Mouse (Mus musculus) frontal cortex, adult 2 months (tissue): ENCODE data around the gene Pced1b. TPM values are rescaled to one million over a fixed set of nuclear protein-coding genes. Genes with fewer than 3 reads are reported as not detected.
"Not testable (repeated sequence)": the region's sequence is repeated elsewhere in the genome, so short reads cannot be mapped to it uniquely, and the experiment has no call there.

Source experiments
- DNase-seq, 2 experiments: peaks; one replicate each; pipeline ENCODE4 v3.0.0; 2022; ENCODE audit warnings: low spot score in 1 of 2; ENCODE audit errors: extremely low spot score in 1 of 2
- polyA plus RNA-seq: library from polyadenylated mRNA; depleted of rRNA; stranded (reverse); fragments of >200 nt; gene quantifications from 2 replicates; pipeline ENCODE4 v1.2.3, GENCODE M21; 2012

Pced1b gene
- polyA plus RNA-seq, 1 experiment, result 14.4 TPM

DNA sequence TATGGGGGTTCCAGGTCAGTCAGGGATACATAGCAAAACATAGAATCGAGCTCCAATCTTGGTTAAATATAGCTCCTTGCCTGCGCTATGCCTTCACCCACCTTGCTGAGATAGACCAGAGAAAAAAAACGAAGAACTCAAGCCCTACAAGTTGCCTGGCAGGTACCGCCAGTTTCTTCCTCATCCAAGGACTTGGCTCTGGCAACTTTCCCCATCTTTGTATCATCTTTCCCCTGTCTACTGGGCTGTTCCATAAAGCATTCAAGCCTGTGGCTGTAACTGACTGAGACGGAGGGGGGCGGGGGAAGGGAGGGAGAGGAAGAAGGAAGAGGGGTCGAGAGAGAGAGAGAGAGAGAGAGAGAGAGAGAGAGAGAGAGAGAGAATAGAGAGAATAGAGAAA lies 121.7 kb downstream of the Pced1b start:
- DNase-seq, result no peak

DNA sequence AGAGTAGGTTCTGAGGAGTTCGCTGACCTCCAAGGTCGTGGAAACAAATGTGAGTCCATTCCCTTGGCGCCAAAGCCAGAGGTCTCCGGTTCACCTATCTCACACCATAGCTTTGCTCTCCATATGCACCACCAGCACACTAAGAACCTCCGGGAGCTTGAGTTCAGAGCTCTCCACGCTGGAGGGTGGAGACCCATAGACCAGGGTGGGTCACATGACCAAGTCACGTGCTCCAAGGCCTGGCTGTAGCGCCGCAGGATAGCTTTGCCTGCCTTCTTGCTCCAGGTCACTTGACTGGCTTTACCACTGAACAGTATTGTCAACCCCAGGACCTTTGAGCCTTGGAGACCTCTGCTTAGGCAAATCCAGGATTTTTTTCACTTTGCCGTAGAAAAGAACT lies 122.2 kb downstream of the Pced1b start:
- DNase-seq, result no peak

DNA sequence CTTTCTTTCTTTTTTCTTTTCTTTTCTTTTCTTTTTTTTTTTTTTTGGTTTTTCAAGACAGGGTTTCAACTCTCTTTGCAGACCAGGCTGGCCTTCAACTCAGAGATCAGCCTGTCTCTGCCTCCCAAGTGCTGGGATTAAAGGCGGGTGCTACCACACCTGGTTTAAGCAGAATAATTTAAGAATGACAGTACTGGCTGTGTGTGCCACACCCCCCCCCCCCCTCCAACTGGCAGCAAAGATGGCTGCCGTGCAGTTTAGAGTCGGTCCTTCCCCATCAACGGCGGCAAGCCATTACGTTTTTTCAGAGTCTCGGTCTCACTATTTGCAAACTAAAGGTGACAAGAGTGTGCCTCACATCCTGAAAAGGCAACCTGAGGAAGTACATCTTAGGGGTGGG lies 124.0 kb downstream of the Pced1b start:
- no peak for DNase-seq

DNA sequence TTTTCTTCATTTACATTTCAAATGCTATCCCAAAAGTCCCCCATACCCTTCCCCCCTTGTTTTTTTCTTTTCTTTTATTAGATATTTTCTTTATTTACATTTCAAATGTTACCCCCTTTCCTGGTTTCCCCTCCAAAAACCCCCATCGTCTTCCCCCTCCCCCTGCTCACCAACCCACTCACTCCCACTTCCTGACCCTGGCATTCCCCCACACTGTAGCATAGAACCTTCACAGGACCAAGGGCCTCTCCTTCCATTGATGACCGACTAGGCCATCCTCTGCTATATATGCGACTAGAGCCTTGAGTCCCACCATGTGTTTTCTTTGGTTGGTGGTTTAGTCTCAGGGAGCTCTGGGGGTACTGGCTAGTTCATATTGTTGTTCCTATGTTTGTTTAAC lies 125.1 kb downstream of the Pced1b start:
- not testable (repeated sequence) for DNase-seq

DNA sequence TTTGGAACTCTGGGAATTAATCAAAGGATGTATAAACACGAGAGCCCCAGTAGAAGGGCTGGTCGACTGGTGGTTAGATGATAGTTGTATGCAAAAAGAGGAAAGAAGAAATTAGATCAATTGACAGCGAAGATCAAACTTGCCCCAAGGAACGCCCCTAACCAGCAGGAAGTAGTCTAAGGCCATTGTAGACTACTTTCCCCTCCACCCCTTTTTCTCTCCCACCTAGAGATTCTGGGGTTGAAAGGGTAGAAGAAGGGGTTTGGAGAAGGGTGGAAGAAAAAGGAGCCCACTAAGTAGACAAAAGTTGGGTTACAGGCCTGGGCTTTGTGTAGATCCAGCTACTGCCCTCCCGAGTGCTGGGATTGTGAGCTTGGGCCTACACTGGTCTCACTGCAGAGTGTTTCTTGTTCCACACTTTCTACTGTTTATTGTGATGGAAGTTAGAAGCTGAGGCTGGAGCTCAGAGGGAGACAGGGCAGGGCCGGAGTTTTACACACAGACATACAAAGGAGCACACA lies 125.8 kb downstream of the Pced1b start:
- DNase-seq, result no peak

DNA sequence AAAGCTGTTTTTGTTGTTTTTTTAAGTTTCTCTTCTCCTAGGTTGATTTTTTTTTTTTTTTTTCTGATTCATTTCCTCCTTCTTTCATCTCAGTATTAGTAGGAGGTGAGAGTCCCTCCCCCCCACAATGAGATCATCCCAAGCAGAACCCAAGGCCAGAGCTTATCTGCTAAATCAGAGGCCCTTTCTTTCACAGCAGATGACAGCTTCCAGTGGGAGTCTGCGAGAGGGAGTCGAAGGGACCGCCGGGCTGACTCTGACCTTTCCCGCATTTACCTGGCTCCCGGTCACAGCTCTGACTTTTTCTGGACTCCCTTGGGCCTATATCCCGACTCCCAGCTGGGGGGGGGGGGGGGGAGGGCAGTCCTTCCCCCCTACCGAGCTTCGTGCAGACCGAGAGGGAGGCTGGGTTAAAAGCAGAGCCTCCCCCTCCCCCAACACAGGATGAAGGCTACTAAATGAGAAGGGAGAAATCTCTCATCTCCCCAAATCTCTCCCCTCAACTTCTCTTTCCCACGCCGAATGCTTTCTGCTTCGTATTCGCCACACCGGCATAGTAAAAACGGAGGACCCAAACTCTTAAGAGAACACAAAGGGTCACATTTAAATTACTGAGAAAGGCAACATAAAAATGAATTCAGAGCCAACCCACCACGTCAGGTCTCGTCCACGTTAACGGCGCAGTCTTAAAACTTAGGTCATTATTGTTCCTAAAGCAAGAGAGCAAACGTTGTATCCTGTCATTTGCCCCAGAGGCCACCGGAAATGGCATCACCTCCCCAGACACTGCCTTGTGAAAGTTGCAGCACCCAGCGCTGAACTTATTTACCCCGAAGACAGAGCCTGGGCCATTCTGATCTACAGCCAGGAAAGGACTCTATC lies 126.5 kb downstream of the Pced1b start:
- peak in 1 of 2 experiments; percentile 10 for DNase-seq

DNA sequence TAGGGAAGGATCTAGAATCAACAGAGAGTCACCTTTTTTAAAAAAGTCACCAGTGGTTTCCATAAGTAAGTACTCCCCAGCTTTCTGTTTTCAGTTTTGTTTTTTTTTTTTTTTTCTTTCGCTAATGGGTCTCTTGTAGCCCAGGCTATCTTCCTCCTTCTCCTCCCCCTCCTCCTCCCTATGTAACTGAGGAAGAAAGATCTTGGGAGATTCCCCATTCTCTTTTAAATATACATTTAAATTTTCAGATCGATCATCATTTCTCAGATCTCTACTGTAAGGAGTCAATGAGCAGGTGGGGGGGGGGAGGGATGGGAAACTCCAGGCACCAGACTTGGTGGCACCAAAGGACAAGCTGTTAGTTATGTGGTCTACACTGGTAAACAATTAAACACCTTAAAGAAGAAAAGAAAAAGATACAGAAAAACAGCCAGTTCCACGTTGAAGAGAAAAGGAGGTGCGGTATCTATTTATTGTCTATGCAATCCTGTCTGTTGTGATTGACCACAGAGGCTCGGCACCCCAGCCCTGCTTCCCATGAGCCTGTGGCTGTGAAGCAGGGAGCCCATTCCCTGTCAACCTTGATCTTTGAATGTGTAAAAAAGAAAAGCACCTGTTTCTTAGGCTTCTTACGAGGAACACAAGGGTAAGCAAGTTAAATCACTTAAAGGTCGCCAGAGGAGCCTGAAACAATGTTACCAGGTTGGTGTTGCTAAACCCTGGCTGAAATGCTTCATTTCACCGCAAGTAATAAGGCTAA lies 127.4 kb downstream of the Pced1b start:
- no peak for DNase-seq

DNA sequence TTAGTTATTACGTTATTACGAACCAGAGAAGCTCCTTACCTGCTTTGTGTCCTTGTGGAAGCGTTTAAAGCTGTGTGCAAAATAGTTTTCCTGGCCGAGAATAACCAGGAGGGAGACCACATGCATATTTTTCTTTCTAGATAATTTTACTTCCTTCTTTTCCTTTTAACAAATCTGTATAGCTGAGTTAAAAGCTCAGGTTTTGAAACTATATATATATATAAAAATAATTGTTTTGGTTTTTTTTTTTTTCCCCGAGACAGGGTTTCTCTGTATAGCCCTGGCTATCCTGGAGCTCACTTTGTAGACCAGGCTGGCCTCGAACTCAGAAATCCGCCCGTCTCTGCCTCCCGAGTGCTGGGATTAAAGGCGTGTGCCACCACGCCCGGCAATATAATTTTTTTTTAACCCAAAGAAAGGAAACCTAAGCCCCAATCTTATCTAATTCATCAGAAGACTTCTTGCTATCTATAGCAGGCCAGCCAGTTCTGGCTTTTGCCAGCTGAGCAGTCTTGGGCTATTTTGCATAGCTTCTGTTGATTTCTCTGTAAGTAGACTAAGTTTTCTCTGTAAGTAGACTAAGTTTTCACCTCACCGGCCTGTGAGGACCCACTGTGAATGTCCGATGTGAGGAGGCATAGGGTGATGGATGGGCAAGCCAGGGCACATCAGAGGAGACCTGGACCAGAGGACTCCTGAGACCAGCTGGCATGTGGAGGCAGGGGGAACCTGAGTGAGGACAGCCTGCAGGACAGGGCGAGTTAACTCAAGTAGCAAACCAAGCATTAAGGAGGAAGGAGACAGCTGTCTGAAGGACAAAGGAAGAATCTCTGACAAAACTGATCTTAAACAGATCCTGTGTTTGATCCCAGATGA lies 128.2 kb downstream of the Pced1b start:
- DNase-seq, result no peak

DNA sequence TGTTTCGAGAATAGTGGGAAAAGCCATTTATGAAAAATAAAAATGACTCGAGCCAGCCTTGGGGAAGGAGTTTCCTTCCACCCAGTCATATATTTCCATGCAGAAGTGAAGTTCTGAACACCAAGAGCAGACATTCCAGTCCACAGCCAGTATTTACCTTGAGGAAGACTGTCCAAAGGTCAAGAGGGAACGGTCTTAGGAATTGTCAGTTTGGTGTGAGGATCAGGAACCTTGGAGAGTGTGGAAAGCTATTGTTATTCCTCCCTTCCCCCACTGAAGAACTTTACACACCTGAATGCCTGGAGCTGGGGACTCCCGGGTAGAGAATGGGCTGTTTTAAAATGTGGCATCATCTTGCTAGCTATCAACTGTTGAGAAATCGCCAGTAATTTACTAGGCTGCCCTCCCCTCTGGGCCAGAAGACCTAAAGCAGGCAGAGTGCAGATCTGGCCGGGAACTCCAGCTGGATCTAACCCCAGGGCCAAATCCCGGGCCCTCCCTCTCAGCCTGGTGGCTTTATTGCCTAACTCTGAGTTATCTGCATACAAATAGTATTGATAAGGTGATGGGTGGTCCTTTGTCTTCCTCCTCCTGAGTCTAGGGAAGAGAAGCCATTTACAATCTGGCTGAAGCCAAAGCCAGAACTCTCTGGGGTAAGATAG lies 129.3 kb downstream of the Pced1b start:
- DNase-seq, result no peak

DNA sequence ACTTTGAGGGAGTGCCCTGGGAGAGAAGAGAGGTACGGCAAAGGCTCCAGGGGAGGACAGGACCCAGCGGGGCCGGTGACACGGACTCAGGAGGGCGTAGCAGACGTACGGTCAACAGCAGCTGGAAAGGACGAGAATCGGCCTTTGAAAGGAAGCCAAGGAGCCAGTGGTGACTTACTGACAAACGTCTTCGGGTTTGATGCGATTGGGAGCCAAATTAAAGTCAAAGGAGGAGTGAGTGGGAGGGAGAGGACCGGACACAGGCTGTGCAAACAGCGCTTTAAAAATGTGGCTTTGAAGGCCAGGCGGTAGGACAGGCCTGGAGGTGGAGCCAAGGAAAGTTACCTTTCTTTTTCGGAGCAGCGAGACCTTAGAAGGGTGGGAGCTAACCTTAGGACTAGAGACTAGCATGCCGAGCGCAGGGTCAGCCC lies 129.9 kb downstream of the Pced1b start:
- no peak for DNase-seq

DNA sequence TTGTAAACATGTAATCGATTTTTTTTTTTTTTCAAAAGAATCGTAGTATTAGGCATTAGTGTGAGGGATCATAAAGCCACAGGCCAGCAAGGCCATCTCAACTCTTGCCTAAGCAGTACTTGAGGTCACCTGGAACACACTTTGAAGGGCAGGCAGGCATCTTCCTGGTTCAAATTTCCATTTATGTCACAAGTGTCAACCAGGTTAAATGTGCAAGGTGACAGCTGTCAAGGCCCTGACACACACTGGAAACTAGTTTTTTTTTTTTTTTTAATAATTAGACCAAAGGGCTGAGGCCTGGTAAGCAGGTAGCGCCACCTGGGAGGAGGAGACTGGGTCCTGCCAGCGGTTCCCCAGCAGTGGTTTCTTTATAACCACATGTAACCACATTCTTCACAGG lies 131.2 kb downstream of the Pced1b start:
- no peak for DNase-seq

DNA sequence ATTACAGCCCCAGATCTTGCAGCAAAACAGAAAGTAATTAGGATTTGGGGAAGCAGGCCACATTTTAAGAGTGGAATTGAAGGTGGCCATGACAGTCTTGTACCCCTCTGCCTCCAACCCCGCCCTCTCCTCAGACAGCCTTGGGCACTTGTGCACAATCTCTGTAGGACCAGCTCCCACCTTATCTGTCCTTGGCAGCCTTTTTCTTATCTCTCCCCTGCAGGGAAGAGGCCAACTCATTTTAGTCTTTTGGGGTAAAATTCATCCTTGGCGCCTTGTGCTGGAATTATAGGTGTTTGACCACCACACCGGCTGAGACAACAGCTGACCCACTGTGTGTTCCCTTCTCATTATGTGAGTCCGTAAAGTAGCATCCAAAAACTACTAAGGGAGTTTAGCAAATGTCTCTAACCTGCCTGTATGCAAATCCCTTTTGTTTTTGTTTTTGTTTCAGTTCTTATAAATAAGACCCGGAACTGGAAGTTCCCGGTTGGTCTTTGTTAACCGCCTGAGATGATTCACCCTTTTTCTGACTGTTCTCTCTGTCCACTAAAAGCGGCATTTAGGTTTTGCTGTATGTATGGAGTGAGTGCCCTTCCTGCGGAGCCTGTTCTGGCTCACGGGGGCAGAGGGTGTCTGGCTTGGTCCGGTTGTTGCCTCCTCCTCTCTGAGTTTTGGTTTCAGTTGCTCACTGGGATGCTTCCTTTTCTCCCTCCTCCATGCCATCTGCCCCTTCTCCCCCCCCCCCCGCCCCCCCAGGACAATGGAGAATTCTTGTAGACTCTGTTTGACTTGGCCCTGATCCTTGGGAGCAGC lies 132.8 kb downstream of the Pced1b start:
- DNase-seq, result no peak

DNA sequence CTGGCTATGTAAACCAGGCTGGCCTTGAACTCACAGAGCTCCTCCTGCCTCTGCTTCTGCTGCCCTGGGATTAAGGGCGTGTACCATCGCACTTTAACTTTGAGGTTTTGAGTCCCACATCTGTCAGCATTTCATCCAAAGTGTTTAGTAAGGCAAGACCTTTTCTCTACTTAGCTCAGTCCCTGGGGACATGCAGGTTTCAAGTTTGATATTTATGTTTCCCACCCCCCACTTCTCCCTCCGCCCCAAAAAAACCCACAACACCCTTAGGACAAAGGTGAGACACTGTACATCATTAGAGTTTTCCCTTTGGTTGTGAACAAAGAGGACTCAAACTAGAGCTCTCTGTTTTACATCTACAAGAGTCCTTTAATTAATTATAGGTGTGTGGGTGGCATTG lies 135.7 kb downstream of the Pced1b start:
- DNase-seq, result no peak

DNA sequence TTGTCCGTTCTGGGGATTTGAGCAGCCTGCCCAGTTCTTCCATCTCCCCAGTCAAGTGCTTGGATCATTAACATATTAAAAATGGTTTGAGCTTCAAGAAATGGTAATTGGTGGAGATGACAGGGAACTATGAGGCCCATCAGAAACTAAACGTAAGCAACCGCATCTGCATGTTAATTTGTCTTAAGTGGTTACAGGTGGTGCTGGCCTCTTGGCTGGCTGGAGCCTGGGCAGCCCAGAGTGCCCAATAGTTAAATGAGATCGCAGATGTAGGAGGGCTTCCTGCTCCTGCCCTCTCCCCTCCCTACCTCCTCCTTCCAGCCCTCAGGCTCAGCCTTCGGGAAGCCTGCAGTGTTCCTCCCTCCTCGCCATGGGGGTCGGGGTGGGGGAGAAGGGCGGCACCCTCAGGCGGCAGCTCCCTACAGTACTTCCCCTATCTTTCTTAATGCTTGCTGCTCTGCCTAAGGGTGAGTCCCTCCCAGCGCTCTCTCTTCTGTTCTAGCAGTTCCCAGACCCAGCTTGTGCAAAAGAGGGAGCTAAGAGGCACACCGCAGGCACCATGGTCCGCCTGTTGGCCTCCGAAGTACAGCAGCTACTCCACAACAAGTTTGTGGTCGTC lies 136.7 kb downstream of the Pced1b start:
- DNase-seq, result no peak

DNA sequence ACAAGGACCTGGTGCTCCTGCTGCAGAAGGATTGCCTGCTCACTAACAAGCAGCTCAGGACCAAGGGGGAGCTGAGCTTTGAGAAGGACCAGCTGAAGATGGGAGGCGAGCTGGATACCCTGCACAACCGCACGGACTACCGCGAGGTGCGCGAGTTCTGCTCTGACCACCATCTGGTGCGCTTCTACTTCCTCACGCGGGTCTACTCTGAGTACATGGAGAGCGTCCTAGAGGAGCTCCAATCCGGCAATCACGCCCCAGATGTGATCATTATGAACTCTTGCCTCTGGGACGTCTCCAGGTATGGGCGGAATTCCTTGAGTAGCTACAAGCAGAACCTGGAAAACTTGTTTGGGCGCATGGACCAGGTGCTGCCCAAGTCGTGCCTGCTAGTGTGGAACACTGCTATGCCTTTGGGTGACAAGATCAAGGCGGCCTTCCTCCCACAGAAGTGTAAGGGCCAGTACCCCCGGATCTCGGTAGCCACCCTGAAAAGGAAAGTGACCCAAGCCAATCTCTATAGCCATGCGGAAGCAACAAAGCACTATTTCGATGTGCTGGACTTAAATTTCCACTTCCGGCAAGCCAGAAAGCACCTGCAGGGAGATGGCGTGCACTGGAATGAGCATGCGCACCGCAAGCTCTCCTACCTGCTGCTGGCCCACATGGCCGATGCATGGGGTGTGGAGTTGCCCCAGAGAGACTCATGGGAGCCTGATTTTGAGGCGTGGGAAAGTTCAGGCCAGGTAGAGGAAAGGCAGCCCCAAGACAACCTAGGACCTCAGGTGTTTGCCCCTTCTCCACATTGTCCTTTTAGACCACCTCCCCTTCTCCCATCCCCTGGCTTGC lies 137.5 kb downstream of the Pced1b start:
- DNase-seq, result no peak

DNA sequence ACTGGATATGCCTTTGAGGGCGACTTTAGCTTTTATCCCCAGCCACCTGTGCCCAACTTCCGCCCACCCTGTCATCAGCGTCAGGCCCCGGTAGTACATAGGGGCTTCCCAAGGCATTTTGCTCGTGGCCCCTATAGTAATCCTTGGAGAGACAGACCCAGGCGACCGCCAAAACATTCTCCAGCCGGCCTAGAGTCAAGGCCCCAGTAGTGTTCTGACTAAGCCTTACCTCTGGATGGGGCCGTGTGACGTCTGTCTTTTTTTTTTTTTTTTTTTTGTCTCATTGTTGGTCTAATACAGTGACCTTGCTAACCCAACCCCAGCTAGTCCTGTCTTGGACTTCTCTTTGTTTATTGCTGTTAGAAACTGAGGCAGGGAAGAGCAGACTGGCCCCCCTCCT lies 138.3 kb downstream of the Pced1b start:
- not testable (repeated sequence) for DNase-seq

DNA sequence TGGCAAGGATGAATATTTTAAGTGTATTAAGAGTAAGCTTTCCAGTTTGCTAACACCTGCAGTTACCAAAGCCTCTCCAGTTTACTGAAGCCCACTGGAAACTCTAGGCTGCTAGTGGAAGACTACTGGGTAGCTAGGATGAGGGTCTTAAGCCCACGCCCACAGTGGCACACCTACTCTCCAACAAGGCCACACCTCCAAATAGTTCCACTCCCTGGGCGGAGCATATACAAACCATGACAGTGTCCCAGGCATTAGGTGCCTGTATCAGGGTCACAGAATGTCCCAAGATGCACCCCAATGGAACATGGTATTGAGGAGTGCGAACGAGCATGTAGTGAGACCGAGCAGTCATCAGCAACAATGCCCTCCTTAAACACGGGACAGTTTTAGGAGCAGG lies 140.9 kb downstream of the Pced1b start:
- DNase-seq, result no peak

DNA sequence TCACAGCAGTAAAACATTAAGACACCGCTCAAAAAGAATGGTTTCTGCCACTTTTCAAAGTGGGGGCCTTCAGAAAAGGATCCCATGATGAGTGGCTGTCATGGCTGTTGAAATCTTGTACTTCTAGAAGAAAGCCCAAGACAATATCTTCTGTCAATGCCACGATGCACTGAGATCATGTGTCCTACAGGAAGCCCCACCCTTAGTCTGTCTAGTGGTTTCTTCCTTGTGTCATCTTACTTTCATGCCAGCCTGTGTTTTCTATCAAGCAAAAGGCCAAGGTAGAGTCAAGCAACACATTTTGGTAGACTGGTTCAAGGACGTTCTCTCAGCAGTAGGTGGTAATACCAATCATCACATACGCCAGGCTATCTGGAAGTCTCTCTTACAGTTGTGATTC lies 142.7 kb downstream of the Pced1b start:
- no peak for DNase-seq
